Mouse (Mus musculus) adrenal gland, postnatal 25 days (tissue): ENCODE data around the gene Dlst. TPM values are rescaled to one million over a fixed set of nuclear protein-coding genes. Genes with fewer than 3 reads are reported as not detected.

Experiments used
- DNase-seq: peaks from one replicate; pipeline ENCODE4 v3.0.0; 2021; ENCODE audit warnings: mixed read lengths
- long read RNA-seq: library from polyadenylated mRNA; stranded (forward); transcript quantifications from one replicate; pipeline ENCODE4 v2.0.0, GENCODE M21; 2021
- total RNA-seq: library from RNA; stranded (reverse); gene quantifications from 2 replicates; pipeline ENCODE4 v1.2.3, GENCODE M21; 2021

Dlst gene
- 288 and 302 TPM in 2 replicates for total RNA-seq
- long read RNA-seq, transcript Dlst-201 (15 exons, 2,764 nt): major isoform, 180 of 351 reads
- long read RNA-seq, partial matches to known transcripts: 70 of 351 reads
- long read RNA-seq, other reads (novel, unspliced or antisense): 94 of 351 reads

DNA sequence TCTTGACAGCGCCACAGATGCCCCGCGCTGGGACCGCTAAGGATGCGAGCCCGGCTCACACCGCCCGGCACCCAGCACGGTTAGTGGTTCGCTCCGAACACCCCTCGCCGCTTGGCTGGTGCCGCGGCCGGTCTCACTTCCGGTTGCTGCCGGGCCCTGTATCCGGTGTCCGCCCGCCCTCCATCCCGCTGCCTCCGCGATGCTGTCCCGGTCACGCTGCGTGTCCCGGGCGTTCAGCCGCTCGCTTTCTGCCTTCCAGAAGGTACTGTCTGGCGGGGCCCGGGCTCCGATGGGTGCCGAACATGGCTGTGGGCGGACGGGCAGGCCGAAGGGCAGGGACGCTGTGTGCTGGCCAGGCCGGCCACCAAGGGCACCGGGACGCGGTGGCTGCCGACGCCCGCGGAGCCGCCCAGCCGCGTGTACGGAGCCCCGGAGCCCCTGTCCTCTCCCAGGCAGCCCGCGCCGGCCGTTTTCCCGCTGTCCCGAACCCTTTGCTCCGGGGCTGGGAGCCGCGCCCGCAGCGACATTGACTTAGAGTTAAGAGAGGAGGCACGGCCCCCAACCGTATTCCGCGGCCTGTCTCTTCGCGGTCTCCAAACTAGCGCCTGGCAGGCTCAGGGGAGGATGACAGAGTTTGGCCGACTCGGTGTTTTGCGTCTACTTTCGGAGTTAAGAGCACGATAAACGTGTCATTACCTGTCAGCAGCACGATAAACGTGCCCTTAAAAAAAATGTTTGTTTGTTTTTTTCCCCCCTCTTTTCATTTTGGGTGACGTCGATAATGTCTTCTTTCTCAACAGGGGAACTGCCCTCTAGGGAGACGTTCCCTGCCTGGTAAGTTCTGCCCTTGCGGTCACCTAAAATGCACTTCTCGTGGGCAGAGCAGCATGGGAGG is at the start of gene Dlst, which contains the start of gene Prox2:
Gene Dlst (plus strand): TSS at position 136 of the 895 bp plus-strand sequence.
Gene Prox2 (minus strand): TSS at position 62 of the 895 bp plus-strand sequence.
- peak; percentile 90 for DNase-seq

GRCm38 (mm10) chr12:85071043-85071442 is 39.6 kb upstream of the Dlst start:
- DNase-seq: no peak

- DNase-seq: no peak
Measured at GRCm38 (mm10) chr12:85077100-85077499, 33.5 kb upstream of the Dlst start.

- DNase-seq: no peak
Measured at GRCm38 (mm10) chr12:85084257-85084656, 26.4 kb upstream of the Dlst start.

DNA sequence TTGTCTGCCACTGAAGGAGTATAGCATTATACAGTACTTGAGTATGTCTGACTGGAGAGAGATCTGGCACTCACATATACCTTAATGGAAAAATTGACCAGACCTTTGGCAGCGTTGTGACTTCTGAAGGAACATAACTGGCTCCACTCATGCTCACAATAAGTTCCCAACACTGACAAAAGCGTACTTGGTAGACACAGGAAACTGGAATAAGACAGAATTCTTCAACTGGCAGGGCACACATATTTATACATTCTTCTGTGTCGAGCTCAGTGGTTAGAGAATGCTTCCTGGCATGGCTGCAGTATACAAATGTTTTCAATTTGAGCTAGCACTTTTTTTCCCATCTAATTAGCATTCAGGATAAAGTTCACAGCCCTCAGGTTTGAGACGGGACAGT is 25.7 kb upstream of the Dlst start:
- DNase-seq: no peak

- no peak for DNase-seq
Measured at GRCm38 (mm10) chr12:85087845-85088244, 22.8 kb upstream of the Dlst start.

GRCm38 (mm10) chr12:85091190-85091589 is 19.4 kb upstream of the Dlst start:
- DNase-seq: no peak

DNA sequence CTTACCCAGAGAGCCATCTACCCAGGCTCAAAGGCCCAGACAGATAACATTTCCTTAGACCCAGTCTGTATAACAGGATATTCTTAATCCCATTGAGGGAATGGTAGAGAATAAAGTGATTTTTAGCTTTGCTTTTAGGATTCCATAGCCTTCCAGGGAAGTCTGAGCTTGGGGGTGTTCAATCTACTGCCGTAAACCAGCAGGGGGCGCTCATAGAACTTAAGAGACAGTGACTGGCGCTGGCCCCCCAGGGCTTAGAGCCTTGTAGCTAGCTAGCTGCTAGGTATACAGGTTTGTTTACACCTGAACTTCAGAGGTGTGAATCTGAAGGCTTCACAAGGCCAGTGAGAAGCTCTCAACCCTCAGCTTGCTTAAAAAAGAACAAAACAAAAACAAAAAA is 18.4 kb upstream of the Dlst start:
- peak; percentile 76 for DNase-seq

DNA sequence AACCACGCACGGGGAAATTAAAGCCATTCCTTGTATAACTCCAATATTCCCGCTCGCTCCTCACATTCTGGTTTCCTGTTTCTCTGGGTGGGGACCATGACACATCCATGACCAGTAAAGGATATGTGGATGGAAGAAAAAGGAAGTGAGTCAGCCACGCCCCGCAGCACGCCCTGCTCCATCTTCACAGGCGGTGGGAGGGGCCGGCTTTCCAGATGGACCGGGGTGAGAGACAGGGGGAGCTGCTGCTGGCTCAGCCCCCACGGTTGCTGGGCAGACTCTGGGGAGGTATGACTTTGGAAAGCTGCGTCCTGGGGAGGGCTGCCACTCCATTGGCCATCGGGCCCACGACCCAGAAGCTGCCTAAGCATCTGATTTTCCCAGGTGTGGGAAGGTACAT is 16.6 kb upstream of the Dlst start:
- peak; percentile 20 for DNase-seq

DNA sequence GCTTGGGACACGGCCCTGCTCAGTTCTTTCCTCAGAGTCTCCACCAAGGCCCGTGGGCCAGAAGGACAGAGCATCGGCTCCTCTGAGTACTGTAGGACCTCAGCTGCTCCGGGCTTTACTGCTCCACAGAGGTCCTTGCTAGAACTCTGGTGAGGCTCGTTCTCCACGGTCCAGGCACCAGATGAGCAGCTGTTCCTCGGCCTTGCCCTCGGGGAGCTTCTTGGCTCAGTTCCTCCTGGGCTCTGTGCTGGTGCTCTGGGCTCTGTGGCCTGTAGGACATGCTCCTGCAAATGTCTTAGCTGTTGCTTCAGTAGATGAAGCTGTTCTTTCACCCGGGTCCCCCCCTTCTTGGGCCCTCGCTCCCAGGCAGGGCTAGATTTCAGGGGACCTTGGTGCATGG is 15.9 kb upstream of the Dlst start:
- DNase-seq: peak; percentile 24

DNA sequence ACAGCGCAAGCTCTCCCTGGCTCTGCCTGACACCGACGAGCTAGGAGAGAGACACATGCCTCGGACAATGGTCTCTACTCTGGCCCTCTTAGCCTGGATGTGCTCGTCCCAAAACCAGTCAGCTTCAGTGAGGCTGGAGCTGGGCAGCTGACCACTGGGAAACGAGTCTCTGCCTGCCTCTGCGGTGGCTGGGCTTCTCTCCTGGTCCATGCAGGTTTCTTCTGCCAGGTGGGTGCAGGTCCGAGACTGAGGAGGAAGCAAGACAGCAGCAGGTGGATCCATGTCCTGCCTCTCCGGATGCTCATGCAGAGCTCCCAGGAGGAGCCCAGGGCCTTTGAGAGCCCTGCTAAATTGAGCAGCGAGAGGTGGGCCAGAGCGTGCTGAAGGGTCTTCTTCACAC is 15.5 kb upstream of the Dlst start:
- DNase-seq: no peak

GRCm38 (mm10) chr12:85095859-85096258 is 14.8 kb upstream of the Dlst start:
- DNase-seq: no peak

- no peak for DNase-seq
Measured at GRCm38 (mm10) chr12:85101001-85101400, 9.6 kb upstream of the Dlst start.

GRCm38 (mm10) chr12:85101521-85102106 is 9.0 kb upstream of the Dlst start:
- no peak for DNase-seq

DNA sequence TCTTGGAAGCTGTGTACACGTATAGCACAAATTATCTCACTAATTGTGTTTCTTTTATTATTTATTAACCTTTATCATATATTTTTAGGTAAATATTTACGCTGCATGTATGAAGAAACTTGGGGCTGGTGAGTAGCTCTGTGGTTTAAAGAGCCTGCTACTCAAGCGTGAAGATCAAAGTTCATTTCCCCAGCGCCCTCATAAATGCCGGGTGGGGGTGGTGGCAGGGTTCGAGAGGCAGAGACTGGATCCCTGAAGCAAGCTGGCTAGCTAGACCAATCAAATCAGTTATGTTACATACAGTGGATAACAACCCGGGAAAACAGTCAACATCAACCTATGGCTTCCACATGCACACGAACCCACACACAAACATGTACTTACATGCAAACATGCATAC is 7.5 kb upstream of the Dlst start:
- DNase-seq: no peak

DNA sequence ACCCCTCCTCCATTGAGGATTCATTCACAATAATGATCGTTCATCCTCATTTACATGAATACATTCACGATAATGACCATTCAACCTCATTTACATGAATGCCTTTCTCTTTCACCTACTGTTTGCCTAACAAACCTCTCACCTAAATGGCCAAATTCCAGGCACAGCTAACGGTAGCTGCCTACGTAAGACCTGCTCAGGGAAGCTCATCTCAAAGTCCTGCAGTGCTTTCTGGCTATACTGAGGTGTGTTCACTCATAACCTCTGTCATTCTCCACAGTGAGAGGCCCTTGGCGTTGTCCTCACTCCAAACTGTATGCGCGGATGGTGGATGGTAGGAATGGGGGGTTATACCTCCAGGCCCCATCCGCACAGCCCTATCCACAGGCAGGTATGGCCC is 5.8 kb upstream of the Dlst start:
- no peak for DNase-seq

- DNase-seq: no peak
Measured at GRCm38 (mm10) chr12:85106292-85106691, 4.3 kb upstream of the Dlst start.

DNA sequence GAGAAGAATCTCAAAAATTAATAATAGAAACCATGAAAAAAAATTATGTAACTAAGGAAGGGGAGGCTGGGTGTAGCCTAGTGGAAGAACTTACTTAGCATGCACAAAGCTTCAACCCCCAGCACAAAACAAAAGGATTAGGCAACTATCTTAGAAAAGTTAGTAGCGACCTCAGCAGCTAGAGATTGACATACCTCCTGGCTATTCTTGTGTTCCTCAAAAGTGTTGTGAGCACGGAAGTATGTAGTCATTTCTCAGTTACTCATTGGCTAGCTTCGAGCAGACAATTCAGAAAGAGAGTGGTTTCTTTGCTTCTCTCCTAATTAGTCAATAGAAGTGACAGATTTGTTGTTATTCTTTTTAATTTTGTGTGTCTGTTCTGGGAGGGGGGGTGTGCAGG is 2.0 kb upstream of the Dlst start:
- DNase-seq: no peak

GRCm38 (mm10) chr12:85109426-85109825 is 1.2 kb upstream of the Dlst start:
- DNase-seq: no peak

DNA sequence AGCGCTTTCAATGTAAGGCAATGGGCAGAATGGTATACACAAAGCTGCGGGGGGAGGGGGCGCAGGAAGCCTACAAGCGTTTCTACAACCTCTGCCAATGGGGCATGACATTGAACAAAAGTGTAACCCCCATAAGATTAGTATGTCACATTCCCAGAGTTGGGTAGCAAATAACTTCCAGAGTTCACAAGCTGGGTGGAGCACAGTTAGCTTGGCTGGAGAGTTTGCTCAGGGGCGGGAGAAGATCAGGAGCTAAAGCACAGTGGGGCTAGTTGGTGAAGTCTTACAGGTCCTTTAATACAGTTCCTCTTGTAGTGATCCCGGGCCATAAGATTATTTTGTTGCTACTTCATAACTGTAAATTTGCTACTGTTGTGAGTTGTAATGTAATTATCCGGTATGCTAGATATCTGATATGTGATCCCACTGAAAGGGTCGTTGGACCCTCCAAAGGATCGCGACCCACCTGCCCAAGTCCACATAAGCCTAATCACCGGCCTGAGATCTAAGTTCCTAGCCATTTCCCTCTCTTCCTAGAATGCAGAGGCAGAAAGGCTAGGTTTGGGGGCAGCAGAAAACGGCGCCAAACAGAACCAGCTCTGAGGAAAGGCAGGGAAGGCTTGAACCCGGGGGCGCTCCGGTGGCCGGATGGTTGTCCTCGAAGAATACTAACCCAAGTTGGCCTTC is 479 bp upstream of the Dlst start:
- DNase-seq: no peak

DNA sequence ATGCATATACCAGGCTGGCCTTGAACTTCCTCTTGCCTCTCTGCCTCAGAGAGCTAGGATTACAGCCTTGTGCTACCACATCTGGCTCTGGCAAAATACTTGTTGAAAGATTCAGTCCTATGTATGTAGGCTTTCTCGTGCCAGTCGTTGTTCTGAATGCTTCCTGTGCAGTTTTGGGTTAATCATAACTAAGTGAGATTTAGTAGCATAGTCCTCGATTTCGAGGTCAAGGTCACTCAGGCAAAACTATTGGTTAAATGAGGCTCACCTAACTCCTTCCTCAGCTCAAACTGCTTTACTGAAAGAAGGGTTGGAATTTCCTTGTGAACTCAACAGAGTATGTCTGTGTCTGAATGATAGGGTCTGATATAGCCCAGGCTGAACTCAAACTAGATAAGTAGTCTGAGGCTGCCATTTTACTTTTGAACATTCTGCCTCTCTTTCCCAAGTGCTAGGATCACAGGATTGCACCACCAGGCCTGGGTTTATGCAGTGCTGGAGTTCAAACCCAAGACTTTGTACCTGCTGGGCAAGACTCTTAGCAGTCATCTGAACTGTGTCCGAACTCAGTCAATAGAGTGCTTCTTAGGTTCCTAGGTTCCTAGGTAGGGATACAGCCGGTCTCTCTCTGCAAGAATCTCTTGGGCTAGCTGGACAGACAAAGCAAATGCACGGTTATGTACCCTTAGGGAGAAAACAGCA is 2.1 kb downstream of the Dlst start:
- no peak for DNase-seq

- DNase-seq: no peak
Measured at GRCm38 (mm10) chr12:85113337-85113736, 2.7 kb downstream of the Dlst start.
